Mouse (Mus musculus) layer of hippocampus, postnatal 25 days (tissue): ENCODE data around the gene Stx11. TPM values are rescaled to one million over a fixed set of nuclear protein-coding genes. Genes with fewer than 3 reads are reported as not detected.
"Not testable (repeated sequence)": the region's sequence is repeated elsewhere in the genome, so short reads cannot be mapped to it uniquely, and the experiment has no call there.

Experiments
- DNase-seq, 2 experiments: peaks; one replicate each; pipeline ENCODE4 v3.0.0; 2022; ENCODE audit warnings: mixed read lengths in 2 of 2, low spot score in 1 of 2; ENCODE audit errors: extremely low spot score in 1 of 2
- total RNA-seq, 2 experiments: library from RNA; stranded (reverse); gene quantifications; 2 replicates each; pipeline ENCODE4 v1.2.3; 2021

Gene Stx11
- total RNA-seq, 2 experiments from 2014 or later, result 0.22 TPM; not detected in 1

GRCm38 (mm10) chr10:12962238-12962637 lies 1.9 kb downstream of the Stx11 start:
- no peak for DNase-seq

- DNase-seq, result no peak
Measured at GRCm38 (mm10) chr10:12961546-12961945, 2.6 kb downstream of the Stx11 start.

- no peak for DNase-seq
Measured at GRCm38 (mm10) chr10:12957271-12957670, 6.8 kb downstream of the Stx11 start.

- DNase-seq, result no peak
Measured at GRCm38 (mm10) chr10:12955831-12956230, 8.3 kb downstream of the Stx11 start.

GRCm38 (mm10) chr10:12951358-12951757 lies 12.7 kb downstream of the Stx11 start:
- DNase-seq, result not testable (repeated sequence)

- no peak for DNase-seq
Measured at GRCm38 (mm10) chr10:12949299-12949698, 14.8 kb downstream of the Stx11 start.

GRCm38 (mm10) chr10:12947606-12948005 lies 16.5 kb downstream of the Stx11 start:
- DNase-seq, result no peak

- DNase-seq, result peak; percentile 18 to 22
Measured at GRCm38 (mm10) chr10:12941018-12941761, 22.9 kb downstream of the Stx11 start.

- no peak for DNase-seq
Measured at GRCm38 (mm10) chr10:12938763-12939162, 25.3 kb downstream of the Stx11 start.

GRCm38 (mm10) chr10:12936079-12936478 lies 28.0 kb downstream of the Stx11 start:
- DNase-seq, result no peak

- no peak for DNase-seq
Measured at GRCm38 (mm10) chr10:12935575-12935974, 28.5 kb downstream of the Stx11 start.

GRCm38 (mm10) chr10:12931492-12932400 lies 32.4 kb downstream of the Stx11 start:
- no peak for DNase-seq

GRCm38 (mm10) chr10:12930351-12930905 lies 33.7 kb downstream of the Stx11 start:
- DNase-seq, result no peak

- DNase-seq, result no peak
Measured at GRCm38 (mm10) chr10:12929857-12930174, 34.3 kb downstream of the Stx11 start.

- no peak for DNase-seq
Measured at GRCm38 (mm10) chr10:12929149-12929856, 34.8 kb downstream of the Stx11 start.

GRCm38 (mm10) chr10:12928193-12928592 lies 35.9 kb downstream of the Stx11 start:
- DNase-seq, result no peak

GRCm38 (mm10) chr10:12922574-12923353 lies 41.3 kb downstream of the Stx11 start:
- DNase-seq, result peak; percentile 98 to 99

- no peak for DNase-seq
Measured at GRCm38 (mm10) chr10:12922077-12922573, 42.0 kb downstream of the Stx11 start.

GRCm38 (mm10) chr10:12921551-12922040 lies 42.5 kb downstream of the Stx11 start:
- no peak for DNase-seq
